Mouse (Mus musculus): ENCODE measurements around the gene Vmn1r119. TPM values are rescaled to one million over a fixed set of nuclear protein-coding genes. Genes with fewer than 3 reads are reported as not detected.
"Not testable (repeated sequence)": the region's sequence is repeated elsewhere in the genome, so short reads cannot be mapped to it uniquely, and the experiment has no call there.

The Vmn1r119 gene
- not detected in 2 replicates for polyA plus RNA-seq (2015; fragmentation: Nextera tagmentation; extraction: Ambion mirVana)

DNA sequence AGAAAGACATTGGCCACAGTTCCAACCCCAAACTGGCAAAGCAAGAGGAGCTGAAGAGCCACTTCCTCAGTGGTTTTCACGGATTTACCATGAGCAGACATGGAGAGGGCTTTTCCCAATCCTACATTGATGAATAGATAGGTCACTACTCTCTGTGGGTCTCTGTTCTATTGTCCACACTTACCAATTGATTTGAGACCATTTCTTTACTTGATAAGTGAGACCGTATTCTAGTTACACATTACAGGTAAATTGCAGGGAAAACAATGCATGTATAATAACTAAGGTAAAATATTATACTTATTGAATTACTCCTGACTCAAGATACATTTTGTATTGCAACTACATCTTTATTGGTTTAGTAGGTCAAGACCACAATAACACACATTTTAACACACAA lies at the start of gene Vmn1r119:
Gene Vmn1r119 (minus strand): TSS at position 101 of the 400 bp plus-strand sequence.
- not testable (repeated sequence) for H3K27ac ChIP-seq (ENCODE audit: low read length); H3K36me3 ChIP-seq (ENCODE audit: control insufficient read depth, insufficient read depth, low read length); H3K9ac ChIP-seq (ENCODE audit: low read depth, low read length); H3K4me1 ChIP-seq (ENCODE audit: control insufficient read depth, insufficient read depth, low read length); H3K4me2 ChIP-seq (ENCODE audit: low read depth, low read length); H3K9me3 ChIP-seq (ENCODE audit: control insufficient read depth, low read length); H3K4me3 ChIP-seq (ENCODE audit: low read length); ATAC-seq; H3K27me3 ChIP-seq (replicated peaks; ENCODE audit: control insufficient read depth, insufficient read depth, low read length)
- no CpG with 5 or more reads among the region's 2 CpGs for WGBS

DNA sequence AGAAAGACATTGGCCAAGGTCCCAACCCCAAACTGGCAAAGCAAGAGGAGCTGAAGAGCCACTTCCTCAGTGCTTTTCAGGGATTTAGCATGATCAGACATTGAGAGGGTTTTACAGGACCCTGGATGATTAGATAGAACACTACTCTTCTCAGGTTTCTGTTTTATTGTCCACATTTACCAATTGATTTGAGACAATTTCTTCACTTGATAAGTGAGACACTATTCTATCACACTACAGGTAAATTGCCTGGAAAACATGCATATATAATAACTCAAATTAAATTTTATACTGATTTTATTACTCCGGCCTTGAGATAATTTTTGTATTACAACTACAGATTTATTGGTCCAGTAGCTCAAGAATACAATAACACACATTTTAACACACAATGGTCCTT lies 41.4 kb upstream of the Vmn1r119 start, which contains the start of gene Vmn1r120:
Gene Vmn1r120 (minus strand): TSS at position 101 of the 400 bp plus-strand sequence.
- H3K9ac ChIP-seq (ENCODE audit: low read depth, low read length); H3K27me3 ChIP-seq (replicated peaks; ENCODE audit: control insufficient read depth, insufficient read depth, low read length); H3K4me1 ChIP-seq (ENCODE audit: control insufficient read depth, insufficient read depth, low read length); H3K36me3 ChIP-seq (ENCODE audit: control insufficient read depth, insufficient read depth, low read length); H3K9me3 ChIP-seq (ENCODE audit: control insufficient read depth, low read length); H3K4me2 ChIP-seq (ENCODE audit: low read depth, low read length); ATAC-seq; H3K4me3 ChIP-seq (ENCODE audit: low read length); H3K27ac ChIP-seq (ENCODE audit: low read length): not testable (repeated sequence)
- WGBS: 83% methylated on average over 1 of the region's 1 CpGs

Other genes starting within 250 kb of the Vmn1r119 start
- gene Vmn1r112, start 241.3 kb downstream of the Vmn1r119 start, polyA plus RNA-seq (2015; fragmentation: Nextera tagmentation; extraction: Ambion mirVana): not detected in 2 replicates
- not detected in 2 replicates for gene Vmn1r113, start 225.2 kb downstream of the Vmn1r119 start, polyA plus RNA-seq (2015; fragmentation: Nextera tagmentation; extraction: Ambion mirVana)
- not detected in 2 replicates for gene Vmn1r114, start 200.3 kb downstream of the Vmn1r119 start, polyA plus RNA-seq (2015; fragmentation: Nextera tagmentation; extraction: Ambion mirVana)
- not detected in 2 replicates for gene Vmn1r115, start 167.5 kb downstream of the Vmn1r119 start, polyA plus RNA-seq (2015; fragmentation: Nextera tagmentation; extraction: Ambion mirVana)
- not detected in 2 replicates for gene Vmn1r116, start 140.2 kb downstream of the Vmn1r119 start, polyA plus RNA-seq (2015; fragmentation: Nextera tagmentation; extraction: Ambion mirVana)
- not detected in 2 replicates for gene Vmn1r117, start 128.3 kb downstream of the Vmn1r119 start, polyA plus RNA-seq (2015; fragmentation: Nextera tagmentation; extraction: Ambion mirVana)
- not detected in 2 replicates for gene Vmn1r118, start 100.1 kb downstream of the Vmn1r119 start, polyA plus RNA-seq (2015; fragmentation: Nextera tagmentation; extraction: Ambion mirVana)
- gene Vmn1r120, start 41.3 kb upstream of the Vmn1r119 start, polyA plus RNA-seq (2015; fragmentation: Nextera tagmentation; extraction: Ambion mirVana): not detected in 2 replicates
- not detected in 2 replicates for gene Vmn1r121, start 86.1 kb upstream of the Vmn1r119 start, polyA plus RNA-seq (2015; fragmentation: Nextera tagmentation; extraction: Ambion mirVana)
- gene Vmn1r122, start 121.7 kb upstream of the Vmn1r119 start, polyA plus RNA-seq (2015; fragmentation: Nextera tagmentation; extraction: Ambion mirVana): not detected in 2 replicates
- gene Vmn1r123, start 149.7 kb upstream of the Vmn1r119 start, polyA plus RNA-seq (2015; fragmentation: Nextera tagmentation; extraction: Ambion mirVana): not detected in 2 replicates
- gene Gm5157, start 178.0 kb upstream of the Vmn1r119 start, polyA plus RNA-seq (2015; fragmentation: Nextera tagmentation; extraction: Ambion mirVana): not detected in 2 replicates
- not detected in 2 replicates for gene Vmn1r124, start 248.2 kb upstream of the Vmn1r119 start, polyA plus RNA-seq (2015; fragmentation: Nextera tagmentation; extraction: Ambion mirVana)